22 mouse cellular contexts compared by ENCODE assay signal in the genomic region with DNA sequence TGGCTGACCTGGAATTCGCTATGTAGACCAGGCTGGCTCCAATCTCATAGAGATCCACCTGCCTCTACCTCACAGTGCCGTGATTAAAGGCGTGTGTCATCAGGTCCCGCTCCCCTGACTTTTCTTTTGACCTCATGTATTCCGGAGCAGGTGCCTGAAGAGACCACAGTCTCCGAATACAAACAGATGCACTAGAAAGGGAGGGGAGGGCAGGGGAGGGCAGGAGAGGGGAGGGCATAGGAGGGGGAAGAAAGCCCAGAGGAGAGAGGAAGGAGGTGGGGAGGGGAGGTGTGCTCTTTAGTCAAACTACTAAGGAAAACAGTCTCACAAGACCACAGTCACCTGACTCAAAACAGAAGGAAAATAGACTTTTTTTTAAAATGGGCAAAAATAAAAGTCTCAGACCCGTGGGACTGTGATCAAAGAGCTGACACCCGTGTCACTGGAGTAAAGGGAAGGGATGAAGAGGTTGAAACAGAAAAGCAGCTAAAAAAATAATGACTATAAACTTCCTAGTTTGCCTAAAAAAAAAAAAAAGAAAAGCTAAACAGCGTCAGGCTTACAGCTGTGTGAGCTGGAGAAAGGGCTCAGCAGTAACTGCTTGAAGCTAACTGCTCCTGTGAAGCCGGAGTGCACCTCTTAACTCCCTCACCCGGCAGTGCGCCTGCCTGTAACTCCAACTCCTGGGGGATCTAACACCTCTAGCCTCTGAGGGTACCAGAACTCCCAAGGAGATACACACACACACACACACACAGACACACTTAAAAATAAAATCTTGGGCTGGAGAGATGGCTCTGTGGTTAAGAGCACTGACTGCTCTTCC. TPM values are rescaled to one million over a fixed set of nuclear protein-coding genes. Genes with fewer than 3 reads are reported as not detected.
A peak's percentile ranks its signal among the peaks of the same experiment; 100 is the strongest.
DNase-seq lines count a peak whose midpoint lies in the region; ATAC-seq and TF ChIP-seq lines count a peak whose summit lies in the region.
"Had no signal": no experiment of that assay in that cellular context is flagged by ENCODE, and none has a peak within 500 bp of the region (broad histone marks: within the 10 kb centered on the region; RNA-seq: fewer than 3 reads in every experiment).

No protein-coding gene starts in this region.

- no peak for TF ChIP-seq CTCF in bone marrow, adult 2 months (IDR thresholded peaks at IDR 0.05; ENCODE audit: control insufficient read depth, insufficient read depth, low read length)
- TF ChIP-seq CTCF in gastrocnemius, adult 2 months (IDR thresholded peaks at IDR 0.05): no peak

- intact Hi-C loops in gastrocnemius, adult 2 months (cut with DNase I): no loop called here

- 81% methylated on average over 12 of the region's 12 CpGs for WGBS in midbrain, embryonic 11.5 days
- WGBS in midbrain, embryonic 14.5 days: 79% methylated on average over 12 of the region's 12 CpGs
- WGBS in bone marrow, adult 2 months: 22% methylated on average over 12 of the region's 12 CpGs
- WGBS in forebrain, embryonic 10.5 days: 86% methylated on average over 12 of the region's 12 CpGs

- no peak for ATAC-seq in midbrain, embryonic 11.5 days (ENCODE audit: low FRiP score)
- no peak for ATAC-seq in midbrain, embryonic 14.5 days (ENCODE audit: low FRiP score, low TSS enrichment)
- ATAC-seq: intestine, embryonic 16.5 days; midbrain, embryonic 15.5 days had no signal

- no peak overlapping the region for H3K9ac ChIP-seq in midbrain, embryonic 11.5 days (ENCODE audit: low read length)
- H3K9ac ChIP-seq in midbrain, embryonic 14.5 days (replicated peaks; ENCODE audit: low read length): no peak overlapping the region
- H3K9ac ChIP-seq: embryonic facial prominence, embryonic 13.5 days; hindbrain, embryonic 14.5 days; limb, embryonic 12.5 days; liver, embryonic 13.5 days; lung, embryonic 15.5 days; midbrain, embryonic 15.5 days had no signal

- H3K9me3 ChIP-seq in midbrain, embryonic 11.5 days (ENCODE audit: control insufficient read depth, low read length): no peaks in the 10 kb centered on the region
- no peaks in the 10 kb centered on the region for H3K9me3 ChIP-seq in midbrain, embryonic 14.5 days (ENCODE audit: control insufficient read depth, low read length)
- no peaks in the 10 kb centered on the region; the same call in 1 of the 2 replicates for H3K9me3 ChIP-seq in forebrain, embryonic 10.5 days
- H3K9me3 ChIP-seq: embryonic facial prominence, embryonic 13.5 days; lung, embryonic 15.5 days; midbrain, embryonic 15.5 days had no signal

- peak; percentile 70 for DNase-seq in midbrain, embryonic 11.5 days (ENCODE audit: low spot score, missing footprints)
- DNase-seq in midbrain, embryonic 14.5 days: no peak
- DNase-seq in splenic B cell, adult 2 months (ENCODE audit: low read depth, low spot score): peak; percentile 90
- peak; percentile 47 for DNase-seq in thymus, postnatal 4 days
- no peak for DNase-seq in forebrain, embryonic 10.5 days (ENCODE audit: extremely low spot score, low spot score)
- DNase-seq in urinary bladder, postnatal 25 days (ENCODE audit: low spot score): no peak
- no peak for DNase-seq in gastrocnemius, adult 2 months
- DNase-seq: adrenal gland, adult 2 months; cerebellum, adult 11-12 months; gastrocnemius, postnatal 10 days; heart, postnatal 14 days; kidney, postnatal 14 days; layer of hippocampus, adult 9-11 months; liver, embryonic 13.5 days had no signal

- no peak overlapping the region for H3K27ac ChIP-seq in midbrain, embryonic 11.5 days (ENCODE audit: low read depth, low read length)
- H3K27ac ChIP-seq in midbrain, embryonic 14.5 days (replicated peaks; ENCODE audit: low read depth, low read length): no peak overlapping the region
- H3K27ac ChIP-seq in bone marrow, adult 2 months (ENCODE audit: control insufficient read depth, insufficient read depth, low read depth, low read length, poor library complexity): peak overlapping the region; percentile 40; the same call in 1 of the 2 replicates
- no peak overlapping the region for H3K27ac ChIP-seq in forebrain, embryonic 10.5 days
- no peak overlapping the region for H3K27ac ChIP-seq in gastrocnemius, adult 2 months
- H3K27ac ChIP-seq: embryonic facial prominence, embryonic 13.5 days; hindbrain, embryonic 14.5 days; limb, embryonic 12.5 days; liver, embryonic 13.5 days; lung, embryonic 15.5 days; midbrain, embryonic 15.5 days had no signal

- no peaks in the 10 kb centered on the region for H3K36me3 ChIP-seq in midbrain, embryonic 11.5 days (ENCODE audit: control insufficient read depth, insufficient read depth, low read length)
- H3K36me3 ChIP-seq in midbrain, embryonic 14.5 days (ENCODE audit: control insufficient read depth, insufficient read depth, low read length): no peaks in the 10 kb centered on the region
- no peaks in the 10 kb centered on the region for H3K36me3 ChIP-seq in splenic B cell, adult 2 months (ENCODE audit: control insufficient read depth, insufficient read depth, low read length, poor library complexity, severe bottlenecking)
- H3K36me3 ChIP-seq in forebrain, embryonic 10.5 days (replicated peaks): no peaks in the 10 kb centered on the region
- H3K36me3 ChIP-seq: embryonic facial prominence, embryonic 13.5 days; G1E; limb, embryonic 12.5 days; liver, embryonic 13.5 days; lung, embryonic 15.5 days; midbrain, embryonic 15.5 days had no signal

- TF ChIP-seq POLR2A in bone marrow, adult 2 months (IDR thresholded peaks at IDR 0.05; ENCODE audit: borderline replicate concordance, control insufficient read depth, low read depth, low read length): no peak

- no peaks in the 10 kb centered on the region for H3K27me3 ChIP-seq in midbrain, embryonic 11.5 days (ENCODE audit: control insufficient read depth, insufficient read depth, low read length)
- no peaks in the 10 kb centered on the region for H3K27me3 ChIP-seq in midbrain, embryonic 14.5 days (ENCODE audit: control insufficient read depth, insufficient read depth, low read length)
- H3K27me3 ChIP-seq in splenic B cell, adult 2 months (ENCODE audit: control insufficient read depth, insufficient read depth, low read length, poor library complexity, severe bottlenecking): no peaks in the 10 kb centered on the region
- H3K27me3 ChIP-seq in forebrain, embryonic 10.5 days (ENCODE audit: poor library complexity, severe bottlenecking): no peaks in the 10 kb centered on the region
- H3K27me3 ChIP-seq: embryonic facial prominence, embryonic 13.5 days; limb, embryonic 12.5 days; liver, embryonic 13.5 days; lung, embryonic 15.5 days; midbrain, embryonic 15.5 days had no signal

- no peaks in the 10 kb centered on the region for H3K4me1 ChIP-seq in midbrain, embryonic 11.5 days (ENCODE audit: control insufficient read depth, insufficient read depth, low read length)
- no peaks in the 10 kb centered on the region for H3K4me1 ChIP-seq in midbrain, embryonic 14.5 days (ENCODE audit: control insufficient read depth, insufficient read depth, low read length)
- peaks cover 7% of the 10 kb centered on the region; the same call in 1 of the 2 replicates for H3K4me1 ChIP-seq in bone marrow, adult 2 months (ENCODE audit: control insufficient read depth, insufficient read depth, low read length)
- peaks cover 8% of the 10 kb centered on the region for H3K4me1 ChIP-seq in forebrain, embryonic 10.5 days
- H3K4me1 ChIP-seq: lung, embryonic 15.5 days; midbrain, embryonic 15.5 days had no signal

- H3K4me2 ChIP-seq in midbrain, embryonic 11.5 days: no peak overlapping the region
- H3K4me2 ChIP-seq in midbrain, embryonic 14.5 days (ENCODE audit: low read length): no peak overlapping the region
- H3K4me2 ChIP-seq: embryonic facial prominence, embryonic 13.5 days; hindbrain, embryonic 14.5 days; limb, embryonic 12.5 days; lung, embryonic 15.5 days; midbrain, embryonic 15.5 days had no signal

- no peak overlapping the region for H3K4me3 ChIP-seq in midbrain, embryonic 11.5 days (ENCODE audit: low read depth, low read length)
- H3K4me3 ChIP-seq in midbrain, embryonic 14.5 days (replicated peaks; ENCODE audit: low read depth, low read length): no peak overlapping the region
- H3K4me3 ChIP-seq in bone marrow, adult 2 months (replicated peaks; ENCODE audit: control insufficient read depth, low read depth, low read length): no peak overlapping the region
- no peak overlapping the region for H3K4me3 ChIP-seq in forebrain, embryonic 10.5 days
- H3K4me3 ChIP-seq in gastrocnemius, adult 2 months: no peak overlapping the region
- H3K4me3 ChIP-seq: embryonic facial prominence, embryonic 13.5 days; limb, embryonic 12.5 days; liver, embryonic 13.5 days; lung, embryonic 15.5 days; midbrain, embryonic 15.5 days had no signal

RNA-seq across cellular contexts. Expression of gene Mgme1, which starts 41.7 kb away (rescaled TPM):
- 15.7 and 17.4 TPM in 2 replicates for polyA plus RNA-seq in midbrain, embryonic 11.5 days (2014; fragmentation: Nextera tagmentation; extraction: Ambion mirVana)
- polyA plus RNA-seq in midbrain, embryonic 14.5 days (2014; fragmentation: Nextera tagmentation; extraction: Ambion mirVana): 7.6 and 11.1 TPM in 2 replicates
- 3.1 and 5.5 TPM in 2 replicates for polyA plus RNA-seq in bone marrow, adult 2 months (2011; ENCODE audit: insufficient read depth, insufficient read length, low replicate concordance, missing spikeins)
- polyA plus RNA-seq in forebrain, embryonic 10.5 days (2016; fragmentation: Nextera tagmentation; extraction: Ambion mirVana): 27.1 and 28.0 TPM in 2 replicates
- 10 to 100 TPM; 10.2 to 11.9 TPM for total RNA-seq in gastrocnemius, adult 2 months (2021)

RNA-seq across cellular contexts. Expression of gene Snx5, which starts 42.0 kb away (rescaled TPM):
- 105 and 111 TPM in 2 replicates for polyA plus RNA-seq in midbrain, embryonic 11.5 days (2014; fragmentation: Nextera tagmentation; extraction: Ambion mirVana)
- polyA plus RNA-seq in midbrain, embryonic 14.5 days (2014; fragmentation: Nextera tagmentation; extraction: Ambion mirVana): 55.6 and 69.3 TPM in 2 replicates
- 185 and 274 TPM in 2 replicates for polyA plus RNA-seq in bone marrow, adult 2 months (2011; ENCODE audit: insufficient read depth, insufficient read length, low replicate concordance, missing spikeins)
- polyA plus RNA-seq in forebrain, embryonic 10.5 days (2016; fragmentation: Nextera tagmentation; extraction: Ambion mirVana): 132 and 133 TPM in 2 replicates
- total RNA-seq in gastrocnemius, adult 2 months (2021): 10 to 100 TPM; 52.0 to 60.6 TPM

Comparison
In these comparisons a context has a peak if more than half of its experiments do, and no peak if none do; other contexts are left out.
1. DNase-seq: peak in midbrain, embryonic 11.5 days (single experiment), splenic B cell, adult 2 months (single experiment) and thymus, postnatal 4 days (single experiment); none in midbrain, embryonic 14.5 days (single experiment), forebrain, embryonic 10.5 days (single experiment), urinary bladder, postnatal 25 days (single experiment) and gastrocnemius, adult 2 months (single experiment).